Mouse (Mus musculus): ENCODE data around the gene Speg.

DNA sequence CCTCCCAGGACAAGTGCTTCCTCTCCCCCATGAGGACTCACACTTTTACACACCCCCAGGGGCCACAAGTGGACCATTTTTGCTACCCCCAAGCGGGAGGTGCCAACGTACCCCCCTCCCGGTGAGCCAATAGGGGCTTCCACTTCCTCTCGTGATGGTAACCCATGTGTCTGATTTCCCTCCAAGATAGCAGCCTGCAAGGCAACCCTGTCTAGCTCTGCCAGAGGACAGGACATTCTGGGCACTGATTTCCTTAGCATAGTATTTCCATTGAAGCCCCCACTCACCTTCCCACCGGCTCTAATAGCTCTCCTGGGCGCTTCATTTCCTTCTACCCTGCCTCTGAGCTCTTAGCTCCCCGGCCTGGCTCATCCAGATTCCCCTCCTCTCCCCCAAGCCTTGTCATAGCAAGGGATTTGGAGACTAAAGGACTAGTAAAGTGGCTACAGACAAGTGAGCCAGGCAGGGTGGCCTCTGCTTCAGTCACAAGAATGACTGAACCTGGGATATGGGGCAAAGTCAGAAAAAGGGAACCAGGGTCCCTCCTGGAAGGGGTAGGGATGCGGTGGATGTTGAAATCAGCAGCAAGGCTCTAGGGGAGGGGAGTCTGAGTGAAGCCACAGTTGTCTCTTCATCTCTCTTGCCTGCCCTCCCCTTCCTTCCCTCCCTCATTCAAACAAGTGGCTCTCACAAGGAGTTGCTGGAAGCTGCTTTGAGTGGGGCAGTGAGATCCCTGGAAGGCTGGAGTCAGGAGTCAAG is 74.5 kb downstream of the Speg start:
- TF ChIP-seq CHD2 (IDR thresholded peaks at IDR 0.05; ENCODE audit: low read depth, low read length) (no peak), ZC3H11A (IDR thresholded peaks at IDR 0.05; ENCODE audit: borderline replicate concordance, low read depth, low read length) (no peak), ZNF384 (IDR thresholded peaks at IDR 0.05; ENCODE audit: low read depth, low read length) (no peak), HCFC1 (IDR thresholded peaks at IDR 0.05; ENCODE audit: borderline replicate concordance, insufficient read depth, low read length) (no peak)

Measured in ES-E14 (cell line).